8 mouse cellular contexts compared by ENCODE assay signal in the genomic region with DNA sequence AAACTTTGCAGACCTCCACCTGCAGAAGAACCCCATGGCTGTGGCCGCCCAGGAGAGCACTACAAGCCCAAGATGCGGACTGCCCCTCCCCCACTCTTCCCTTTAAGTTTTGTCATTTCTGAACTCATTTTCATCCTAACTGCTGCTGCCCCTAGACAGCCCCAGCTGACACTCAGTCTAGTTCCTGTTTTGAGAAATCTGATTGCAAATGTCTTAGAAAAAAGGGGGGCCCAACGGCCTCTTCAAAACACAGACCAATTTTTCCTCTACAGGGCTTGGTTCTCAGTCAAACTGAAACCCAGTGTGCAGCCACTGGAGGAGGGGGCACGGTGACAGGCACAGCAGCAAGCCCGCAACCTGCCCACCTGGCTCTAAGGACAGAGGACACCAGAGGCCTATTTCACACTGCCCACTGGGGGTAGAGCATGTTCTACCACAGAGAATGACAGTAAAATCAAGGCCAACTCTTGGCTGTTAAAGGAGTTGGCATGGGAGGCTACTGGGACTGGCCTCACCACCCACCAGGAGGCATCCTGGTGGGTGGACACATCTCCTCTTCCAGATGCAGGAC. TPM values are rescaled to one million over a fixed set of nuclear protein-coding genes. Genes with fewer than 3 reads are reported as not detected.
DNase-seq lines count a peak whose midpoint lies in the region; ATAC-seq lines count a peak whose summit lies in the region.

No protein-coding gene starts in this region.

- peaks cover 5% of the 10 kb centered on the region for H3K27me3 ChIP-seq in megakaryocyte, embryonic 14.5 days (replicated peaks)
- no peaks in the 10 kb centered on the region for H3K27me3 ChIP-seq in forebrain, embryonic 11.5 days (ENCODE audit: control insufficient read depth, insufficient read depth, low read length)
- H3K27me3 ChIP-seq in limb, embryonic 12.5 days, result no peaks in the 10 kb centered on the region
- H3K27me3 ChIP-seq in midbrain, embryonic 16.5 days (ENCODE audit: control insufficient read depth, insufficient read depth, low read depth, low read length), result no peaks in the 10 kb centered on the region

- ATAC-seq in megakaryocyte, adult 5-6 weeks (ENCODE audit: poor library complexity, severe bottlenecking), result no peak
- ATAC-seq in forebrain, embryonic 11.5 days (replicated peaks; ENCODE audit: low FRiP score), result no peak
- no peak for ATAC-seq in limb, embryonic 12.5 days (ENCODE audit: insufficient number of reproducible peaks, insufficient read depth, low FRiP score, low TSS enrichment, low read depth)
- no peak for ATAC-seq in midbrain, embryonic 16.5 days

- H3K27ac ChIP-seq in forebrain, embryonic 11.5 days (ENCODE audit: low read depth, low read length), result no peak overlapping the region
- H3K27ac ChIP-seq in limb, embryonic 12.5 days, result no peak overlapping the region
- no peak overlapping the region for H3K27ac ChIP-seq in midbrain, embryonic 16.5 days (ENCODE audit: low read length)

- DNase-seq in forebrain, embryonic 11.5 days (ENCODE audit: low spot score), result no peak
- DNase-seq in layer of hippocampus, postnatal 36 days, result no peak
- DNase-seq in left cerebral cortex, adult 8-10 months (ENCODE audit: low spot score in 2 of 2), result no peak
- DNase-seq in adrenal gland, adult 2 months, result no peak

- H3K36me3 ChIP-seq in megakaryocyte, embryonic 14.5 days (replicated peaks; ENCODE audit: low read length), result peaks cover 17% of the 10 kb centered on the region
- no peaks in the 10 kb centered on the region for H3K36me3 ChIP-seq in forebrain, embryonic 11.5 days (ENCODE audit: control insufficient read depth, insufficient read depth, low read length)
- H3K36me3 ChIP-seq in limb, embryonic 12.5 days, result 0 out of 2 replicates have a peak, but pooled peaks cover 5% of the 10 kb centered on the region
- H3K36me3 ChIP-seq in midbrain, embryonic 16.5 days (ENCODE audit: control insufficient read depth, insufficient read depth, low read length), result no peaks in the 10 kb centered on the region

- H3K4me2 ChIP-seq in forebrain, embryonic 11.5 days (ENCODE audit: low read depth, low read length, severe bottlenecking), result peak overlapping the region; percentile 55
- H3K4me2 ChIP-seq in limb, embryonic 12.5 days, result peak overlapping the region; percentile 89
- peak overlapping the region; percentile 92 for H3K4me2 ChIP-seq in midbrain, embryonic 16.5 days (ENCODE audit: low read length)

- peaks cover 65% of the 10 kb centered on the region for H3K4me1 ChIP-seq in megakaryocyte, embryonic 14.5 days
- H3K4me1 ChIP-seq in forebrain, embryonic 11.5 days (replicated peaks; ENCODE audit: control insufficient read depth, insufficient read depth, low read length), result peaks cover 17% of the 10 kb centered on the region
- H3K4me1 ChIP-seq in limb, embryonic 12.5 days (replicated peaks), result peaks cover 60% of the 10 kb centered on the region
- peaks cover 60% of the 10 kb centered on the region for H3K4me1 ChIP-seq in midbrain, embryonic 16.5 days (ENCODE audit: control insufficient read depth, insufficient read depth, low read length)

- H3K9ac ChIP-seq in forebrain, embryonic 11.5 days (ENCODE audit: low read length), result peak overlapping the region; percentile 96; the same call in 1 of the 2 replicates
- peak overlapping the region; percentile 37; the same call in 1 of the 2 replicates for H3K9ac ChIP-seq in limb, embryonic 12.5 days (replicated peaks)
- peak overlapping the region; percentile 97; the same call in 1 of the 2 replicates for H3K9ac ChIP-seq in midbrain, embryonic 16.5 days (ENCODE audit: low read depth, low read length)

- no peaks in the 10 kb centered on the region for H3K9me3 ChIP-seq in megakaryocyte, embryonic 14.5 days
- no peaks in the 10 kb centered on the region for H3K9me3 ChIP-seq in forebrain, embryonic 11.5 days (ENCODE audit: control insufficient read depth, low read length)
- H3K9me3 ChIP-seq in limb, embryonic 12.5 days, result no peaks in the 10 kb centered on the region
- H3K9me3 ChIP-seq in midbrain, embryonic 16.5 days (replicated peaks; ENCODE audit: control insufficient read depth, low read length, poor library complexity, severe bottlenecking), result no peaks in the 10 kb centered on the region

- 75% methylated on average over 5 of the region's 5 CpGs for whole genome bisulfite sequencing in forebrain, embryonic 11.5 days
- WGBS in limb, embryonic 12.5 days, result 68% methylated on average over 5 of the region's 5 CpGs
- 75% methylated on average over 5 of the region's 5 CpGs for WGBS in midbrain, embryonic 16.5 days

- H3K4me3 ChIP-seq in megakaryocyte, embryonic 14.5 days (replicated peaks), result peak overlapping the region; percentile 98
- peak overlapping the region; percentile 91 for H3K4me3 ChIP-seq in forebrain, embryonic 11.5 days (ENCODE audit: low read depth, low read length)
- H3K4me3 ChIP-seq in limb, embryonic 12.5 days (replicated peaks), result peak overlapping the region; percentile 92
- H3K4me3 ChIP-seq in midbrain, embryonic 16.5 days (ENCODE audit: low read depth, low read length), result peak overlapping the region; percentile 93

RNA-seq across cellular contexts. Expression of a gene that starts 1.7 kb away (rescaled TPM):
- 265 and 541 TPM in 2 replicates for polyA plus RNA-seq in megakaryocyte, embryonic 14.5 days (2012; ENCODE audit: insufficient read depth, low replicate concordance)
- total RNA-seq in megakaryocyte, adult 5-6 weeks (2015), result 278 TPM in 2 replicates
- total RNA-seq in megakaryocyte, adult 5-6 weeks (2017), result 231 and 296 TPM in 2 replicates
- 18.1 and 19.7 TPM in 2 replicates for polyA plus RNA-seq in forebrain, embryonic 11.5 days (2014; fragmentation: Nextera tagmentation; extraction: Ambion mirVana)
- polyA plus RNA-seq in limb, embryonic 12.5 days (2016; fragmentation: Nextera tagmentation; extraction: Ambion mirVana), result 15.6 and 16.1 TPM in 2 replicates
- 24.8 and 26.8 TPM in 2 replicates for polyA plus RNA-seq in midbrain, embryonic 16.5 days (2015; fragmentation: Nextera tagmentation; extraction: Ambion mirVana)
- 100 to 1,000 TPM; 195 to 208 TPM for total RNA-seq in layer of hippocampus, postnatal 36 days (2021)
- 100 to 1,000 TPM; 191 to 210 (median 203) TPM for total RNA-seq in left cerebral cortex, adult 8-10 months (2022)
- 10 to 100 TPM; 49.1 to 49.7 TPM for total RNA-seq in adrenal gland, adult 2 months (2021)
- 60.4 and 62.6 TPM in 2 replicates for polyA plus RNA-seq in adrenal gland, adult 2 months (2012; rRNA removed)

RNA-seq across cellular contexts. Expression of a gene that starts 21.4 kb away (rescaled TPM):
- polyA plus RNA-seq in megakaryocyte, embryonic 14.5 days (2012; ENCODE audit: insufficient read depth, low replicate concordance), result 5.6 TPM in 1 of 2 replicates, not detected in the other
- 6.5 and 7.2 TPM in 2 replicates for total RNA-seq in megakaryocyte, adult 5-6 weeks (2015)
- 8.7 and 10.5 TPM in 2 replicates for total RNA-seq in megakaryocyte, adult 5-6 weeks (2017)
- 9.5 and 12.1 TPM in 2 replicates for polyA plus RNA-seq in forebrain, embryonic 11.5 days (2014; fragmentation: Nextera tagmentation; extraction: Ambion mirVana)
- polyA plus RNA-seq in limb, embryonic 12.5 days (2016; fragmentation: Nextera tagmentation; extraction: Ambion mirVana), result 12.6 and 12.9 TPM in 2 replicates
- polyA plus RNA-seq in midbrain, embryonic 16.5 days (2015; fragmentation: Nextera tagmentation; extraction: Ambion mirVana), result 55.6 and 65.7 TPM in 2 replicates
- total RNA-seq in layer of hippocampus, postnatal 36 days (2021), result 10 to 100 TPM; 65.2 to 66.9 TPM
- total RNA-seq in left cerebral cortex, adult 8-10 months (2022), result 10 to 100 TPM; 60.1 to 72.5 (median 69.0) TPM
- total RNA-seq in adrenal gland, adult 2 months (2021), result 1 to 10 TPM; 2.5 to 5.7 TPM
- 5.4 and 8.3 TPM in 2 replicates for polyA plus RNA-seq in adrenal gland, adult 2 months (2012; rRNA removed)

RNA-seq across cellular contexts. Expression of a gene that starts 35.4 kb away (rescaled TPM):
- 16.5 and 28.6 TPM in 2 replicates for polyA plus RNA-seq in megakaryocyte, embryonic 14.5 days (2012; ENCODE audit: insufficient read depth, low replicate concordance)
- 15.9 and 16.5 TPM in 2 replicates for total RNA-seq in megakaryocyte, adult 5-6 weeks (2015)
- total RNA-seq in megakaryocyte, adult 5-6 weeks (2017), result 17.2 and 19.8 TPM in 2 replicates
- 3.3 and 4.2 TPM in 2 replicates for polyA plus RNA-seq in forebrain, embryonic 11.5 days (2014; fragmentation: Nextera tagmentation; extraction: Ambion mirVana)
- polyA plus RNA-seq in limb, embryonic 12.5 days (2016; fragmentation: Nextera tagmentation; extraction: Ambion mirVana), result 9.1 and 11.6 TPM in 2 replicates
- 14.7 and 19.6 TPM in 2 replicates for polyA plus RNA-seq in midbrain, embryonic 16.5 days (2015; fragmentation: Nextera tagmentation; extraction: Ambion mirVana)
- 10 to 100 TPM; 53.4 to 59.5 TPM for total RNA-seq in layer of hippocampus, postnatal 36 days (2021)
- 10 to 100 TPM; 40.6 to 55.7 (median 51.5) TPM for total RNA-seq in left cerebral cortex, adult 8-10 months (2022)
- 10 to 100 TPM; 30.9 to 34.4 TPM for total RNA-seq in adrenal gland, adult 2 months (2021)
- polyA plus RNA-seq in adrenal gland, adult 2 months (2012; rRNA removed), result 67.4 and 86.6 TPM in 2 replicates

Comparison
In these comparisons a context has a peak if more than half of its experiments do, and no peak if none do; other contexts are left out.
1. H3K9ac ChIP-seq: peak in every context shown above with its lines; median percentile 97 in midbrain, embryonic 16.5 days; 96 in forebrain, embryonic 11.5 days; 37 in limb, embryonic 12.5 days.